Mouse (Mus musculus): Measurements from ENCODE around the gene Prl. TPM values are rescaled to one million over a fixed set of nuclear protein-coding genes. Genes with fewer than 3 reads are reported as not detected.
"Not testable (repeated sequence)": the region's sequence is repeated elsewhere in the genome, so short reads cannot be mapped to it uniquely, and the experiment has no call there.

The Prl gene
- not detected in 2 replicates for polyA plus RNA-seq (2012; ENCODE audit: insufficient read depth, insufficient read length, missing spikeins)

DNA sequence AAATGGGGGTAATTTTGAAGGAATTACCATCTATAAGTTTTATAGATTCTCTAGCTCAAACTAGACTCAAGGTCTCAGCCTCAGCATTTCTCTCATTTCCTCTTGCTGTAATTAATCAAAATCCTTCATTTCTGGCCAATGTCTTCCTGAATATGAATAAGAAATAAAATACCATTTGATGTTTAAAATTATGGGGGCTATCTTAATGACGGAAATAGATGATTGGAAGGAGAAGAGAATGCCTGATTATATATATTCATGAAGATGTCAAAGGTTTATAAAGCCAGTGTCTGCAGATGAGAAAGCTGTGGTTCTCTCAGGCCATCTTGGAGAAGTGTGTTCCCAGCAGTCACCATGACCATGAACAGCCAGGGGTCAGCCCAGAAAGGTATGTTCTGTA is at the start of gene Prl:
Gene Prl (plus strand): TSS at position 301 of the 400 bp plus-strand sequence.
- Histone ChIP-seq H3K27ac (replicated peaks; ENCODE audit: low read depth, low read length) (no peak within 1 kb of the TSS), H3K4me3 (ENCODE audit: insufficient read depth, low read depth, low read length) (no peak within 1 kb of the TSS), H3K4me1 (ENCODE audit: control insufficient read depth, insufficient read depth, insufficient read length, low read length) (no peaks in the 10 kb centered on the region)

DNA sequence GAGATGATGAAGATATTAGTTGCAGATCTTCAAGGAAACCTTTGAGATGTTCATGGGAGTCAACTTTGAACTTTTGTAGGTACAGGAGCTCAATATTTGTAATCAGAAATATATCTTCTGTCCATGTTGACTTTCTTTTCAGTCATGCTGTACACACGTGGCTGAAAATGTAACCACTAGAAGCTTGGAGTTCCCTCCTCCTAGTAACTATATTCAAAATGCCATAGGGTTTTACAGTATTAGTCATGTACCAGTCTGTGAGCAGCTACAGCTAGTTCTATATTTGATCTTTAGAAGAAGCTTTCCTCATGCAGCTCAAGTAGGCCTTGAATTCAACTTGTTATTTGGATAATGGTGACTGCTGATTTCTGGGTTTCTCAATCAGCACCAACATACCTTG is 30.8 kb upstream of the Prl start:
- Histone ChIP-seq H3K4me3 (ENCODE audit: insufficient read depth, low read depth, low read length) (no peak overlapping the region), H3K27ac (replicated peaks; ENCODE audit: low read depth, low read length) (no peak overlapping the region), H3K4me1 (ENCODE audit: control insufficient read depth, insufficient read depth, insufficient read length, low read length) (no peaks in the 10 kb centered on the region)

DNA sequence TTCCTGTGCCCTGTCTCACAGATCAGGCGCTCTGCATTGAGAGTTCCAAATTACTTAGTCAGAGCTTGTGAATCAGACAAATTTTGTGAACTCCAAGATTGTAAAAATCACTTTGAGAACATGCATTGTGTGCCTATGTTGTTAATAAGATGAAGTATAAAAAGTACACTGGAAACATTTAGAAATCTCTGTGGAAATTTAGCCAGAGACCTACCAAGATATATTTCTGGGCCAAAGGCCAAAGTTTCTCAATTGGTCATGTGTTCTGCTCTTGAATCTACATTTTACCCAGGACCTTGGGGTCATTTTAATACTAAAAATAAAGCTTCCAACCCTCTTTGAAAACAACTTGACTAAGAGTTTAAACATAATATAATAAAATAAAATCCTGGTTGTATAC is 30.0 kb upstream of the Prl start:
- Histone ChIP-seq H3K4me1 (ENCODE audit: control insufficient read depth, insufficient read depth, insufficient read length, low read length) (no peaks in the 10 kb centered on the region), H3K27ac (replicated peaks; ENCODE audit: low read depth, low read length) (no peak overlapping the region), H3K4me3 (ENCODE audit: insufficient read depth, low read depth, low read length) (no peak overlapping the region)

DNA sequence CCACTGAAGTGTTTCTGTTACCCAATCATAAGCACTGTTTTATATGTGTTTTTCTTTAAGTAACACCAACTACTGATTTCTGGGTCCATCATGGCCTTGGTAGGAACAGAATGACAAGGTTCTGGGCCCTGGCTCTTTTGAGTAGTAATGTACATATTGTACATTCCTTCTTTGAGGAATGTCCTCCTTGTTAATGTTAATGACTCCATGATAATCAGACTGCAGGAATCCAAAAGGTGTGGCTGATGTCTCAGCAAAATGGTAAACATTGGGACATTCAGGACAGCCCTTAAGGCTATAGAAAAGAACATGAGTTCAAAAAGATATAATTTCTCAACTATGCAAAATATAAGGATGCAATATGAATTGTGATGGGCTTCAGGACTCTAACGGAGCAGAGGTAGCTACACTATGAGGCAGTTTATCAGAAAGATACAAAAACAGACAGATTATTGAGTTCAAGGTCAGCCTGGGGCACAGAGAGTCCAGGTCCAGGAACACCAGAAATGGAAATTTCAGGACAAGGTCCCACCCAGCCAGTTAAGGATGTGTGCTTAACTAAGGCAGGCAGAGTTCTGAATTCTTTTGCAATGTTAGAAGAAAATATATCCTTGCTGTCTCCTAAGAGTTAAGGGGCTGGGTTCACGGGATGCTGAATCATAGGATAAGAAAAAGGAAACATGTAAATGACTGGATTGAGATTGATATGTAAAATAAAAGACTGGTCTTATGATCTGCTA is 28.7 kb upstream of the Prl start:
- H3K27ac ChIP-seq (replicated peaks; ENCODE audit: low read depth, low read length): no peak overlapping the region
- H3K4me1 ChIP-seq (ENCODE audit: control insufficient read depth, insufficient read depth, insufficient read length, low read length): no peaks in the 10 kb centered on the region
- no peak overlapping the region for H3K4me3 ChIP-seq (ENCODE audit: insufficient read depth, low read depth, low read length)

DNA sequence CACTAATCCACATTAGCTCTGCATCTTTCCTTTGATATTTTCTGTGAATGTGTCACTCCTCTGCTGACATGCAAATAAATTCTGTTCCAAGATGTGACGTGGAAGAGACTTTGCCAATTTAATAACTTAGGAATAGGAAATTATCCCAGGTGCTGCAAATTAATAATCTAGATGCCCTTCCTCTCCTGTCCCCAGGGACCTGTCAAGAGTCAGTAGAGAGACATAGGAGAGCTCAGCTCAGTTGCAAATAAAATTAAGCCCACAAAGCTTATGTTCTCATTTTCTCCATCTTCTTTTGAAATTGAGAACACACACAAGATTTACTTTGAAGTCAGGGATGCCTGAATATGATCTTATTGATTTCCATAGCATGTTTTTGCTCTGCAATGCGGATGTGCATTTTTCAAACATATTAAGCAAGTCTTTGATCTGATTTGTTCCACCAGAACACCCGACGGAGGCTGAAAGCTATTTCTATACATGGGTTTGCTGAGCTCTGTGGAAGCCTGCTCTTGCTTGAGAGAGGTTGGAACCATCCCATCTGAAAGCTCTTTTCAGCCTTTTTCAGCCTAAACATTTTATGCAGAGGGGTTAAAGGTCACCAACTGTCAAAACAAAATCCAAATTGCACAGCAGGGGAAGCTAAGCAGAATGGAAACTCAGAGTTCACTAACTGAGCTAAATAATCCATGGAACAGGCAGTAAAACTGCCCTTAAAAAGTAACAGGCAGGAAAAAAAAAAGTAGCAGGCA is 26.1 kb upstream of the Prl start:
- H3K27ac ChIP-seq (replicated peaks; ENCODE audit: low read depth, low read length): no peak overlapping the region

DNA sequence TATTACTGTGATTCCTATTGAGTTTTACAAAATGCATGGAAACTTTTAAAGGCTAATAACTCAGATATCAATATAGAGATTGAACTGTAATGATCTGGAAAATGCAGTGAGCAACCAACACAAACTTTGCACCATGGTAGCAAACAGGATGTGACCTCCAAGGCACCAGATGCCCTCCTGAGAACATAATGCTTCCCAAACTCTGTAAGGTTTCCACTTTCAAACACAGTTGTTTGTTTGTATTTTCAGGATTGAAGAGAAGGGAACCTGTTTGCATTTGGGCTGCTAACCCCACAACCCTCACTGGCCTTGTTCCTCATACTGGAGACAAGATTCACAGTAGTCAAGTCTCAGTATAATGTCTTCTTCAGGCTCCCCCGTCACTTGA is 25.5 kb upstream of the Prl start:
- Histone ChIP-seq H3K4me1 (ENCODE audit: control insufficient read depth, insufficient read depth, insufficient read length, low read length) (no peaks in the 10 kb centered on the region), H3K4me3 (ENCODE audit: insufficient read depth, low read depth, low read length) (no peak overlapping the region), H3K27ac (replicated peaks; ENCODE audit: low read depth, low read length) (no peak overlapping the region)

More for the DNA sequence above, 26.1 kb upstream of the Prl start:
- Histone ChIP-seq H3K4me1 (ENCODE audit: control insufficient read depth, insufficient read depth, insufficient read length, low read length) (no peaks in the 10 kb centered on the region), H3K4me3 (ENCODE audit: insufficient read depth, low read depth, low read length) (no peak overlapping the region)

DNA sequence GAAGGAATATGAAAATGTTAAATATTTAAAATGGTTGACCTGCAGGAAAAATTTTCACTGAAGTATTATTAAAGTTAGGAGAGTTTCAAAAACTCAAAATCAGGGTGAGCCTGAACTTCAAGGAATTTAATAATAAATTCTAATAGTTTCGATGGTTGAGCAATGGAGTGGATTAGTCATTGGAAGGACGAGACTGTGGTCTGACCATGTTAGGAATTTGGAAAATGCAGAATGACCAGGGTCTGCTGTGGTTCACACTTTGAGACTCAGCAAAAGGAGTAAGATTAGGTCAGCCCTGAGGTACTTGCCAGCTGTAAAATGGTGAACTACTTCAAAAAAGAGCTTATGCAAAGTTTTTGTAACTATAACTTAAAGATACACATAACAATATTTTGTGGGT is 24.4 kb upstream of the Prl start:
- H3K4me1 ChIP-seq (ENCODE audit: control insufficient read depth, insufficient read depth, insufficient read length, low read length): no peaks in the 10 kb centered on the region
- no peak overlapping the region for H3K27ac ChIP-seq (replicated peaks; ENCODE audit: low read depth, low read length)

DNA sequence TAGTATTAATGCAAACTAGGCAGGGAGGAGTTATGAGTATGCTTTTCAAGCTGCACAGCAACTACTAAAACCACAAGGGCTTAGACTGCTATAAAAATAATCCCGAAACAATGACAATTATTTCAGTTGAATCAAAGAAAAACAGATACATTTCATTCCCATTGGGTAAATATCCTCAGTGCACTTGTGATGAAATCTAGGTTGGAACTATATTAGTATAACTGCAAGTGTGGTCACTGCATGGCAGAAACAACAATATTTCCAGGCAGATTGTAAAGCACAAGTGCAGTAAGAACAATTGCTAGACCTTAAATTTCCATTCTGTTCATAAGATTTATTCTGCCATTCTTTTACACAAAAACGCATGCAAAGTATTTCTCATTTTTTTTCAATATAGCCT is 15.2 kb upstream of the Prl start:
- Histone ChIP-seq H3K4me1 (ENCODE audit: control insufficient read depth, insufficient read depth, insufficient read length, low read length) (no peaks in the 10 kb centered on the region), H3K4me3 (ENCODE audit: insufficient read depth, low read depth, low read length) (no peak overlapping the region), H3K27ac (replicated peaks; ENCODE audit: low read depth, low read length) (no peak overlapping the region)

More for the DNA sequence above, 24.4 kb upstream of the Prl start:
- no peak overlapping the region for H3K4me3 ChIP-seq (ENCODE audit: insufficient read depth, low read depth, low read length)

DNA sequence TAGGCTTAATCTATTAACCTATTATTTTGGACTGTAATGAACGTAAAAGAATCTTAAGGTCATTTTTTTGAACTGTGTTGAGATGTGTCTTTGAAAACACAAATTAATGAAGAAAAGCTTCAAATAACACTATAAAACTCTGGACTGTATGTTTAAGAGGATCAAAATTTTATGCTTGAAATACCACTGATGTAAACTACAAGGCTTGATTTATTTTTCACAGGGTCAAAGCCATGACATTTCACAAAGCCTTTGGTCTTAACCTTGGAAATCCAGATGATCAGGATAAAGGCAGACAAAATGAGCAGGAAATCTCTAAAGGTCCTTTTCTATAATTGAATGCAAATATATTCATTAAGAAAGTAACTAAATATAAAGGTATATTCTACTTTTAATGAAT is 14.0 kb upstream of the Prl start:
- Histone ChIP-seq H3K4me3 (ENCODE audit: insufficient read depth, low read depth, low read length) (no peak overlapping the region), H3K27ac (replicated peaks; ENCODE audit: low read depth, low read length) (no peak overlapping the region), H3K4me1 (ENCODE audit: control insufficient read depth, insufficient read depth, insufficient read length, low read length) (no peaks in the 10 kb centered on the region)

DNA sequence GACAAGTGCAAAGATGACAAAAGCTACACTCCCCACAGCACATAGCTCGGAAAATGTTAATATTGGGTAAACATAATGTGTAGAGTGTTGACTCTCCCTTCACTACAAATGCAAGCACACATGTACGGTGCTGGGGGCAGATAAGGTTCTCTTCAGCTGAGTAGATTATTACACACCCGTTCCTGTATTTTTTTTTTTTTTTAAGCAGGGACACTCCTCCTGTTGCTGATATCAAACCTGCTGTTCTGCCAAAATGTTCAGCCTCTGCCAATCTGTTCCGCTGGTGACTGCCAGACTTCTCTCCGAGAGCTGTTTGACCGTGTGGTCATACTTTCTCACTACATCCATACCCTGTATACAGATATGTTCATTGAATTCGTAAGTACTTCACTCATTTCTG is 1.8 kb downstream of the Prl start:
- Histone ChIP-seq H3K4me3 (ENCODE audit: insufficient read depth, low read depth, low read length) (no peak overlapping the region), H3K27ac (replicated peaks; ENCODE audit: low read depth, low read length) (no peak overlapping the region), H3K4me1 (ENCODE audit: control insufficient read depth, insufficient read depth, insufficient read length, low read length) (no peaks in the 10 kb centered on the region)

DNA sequence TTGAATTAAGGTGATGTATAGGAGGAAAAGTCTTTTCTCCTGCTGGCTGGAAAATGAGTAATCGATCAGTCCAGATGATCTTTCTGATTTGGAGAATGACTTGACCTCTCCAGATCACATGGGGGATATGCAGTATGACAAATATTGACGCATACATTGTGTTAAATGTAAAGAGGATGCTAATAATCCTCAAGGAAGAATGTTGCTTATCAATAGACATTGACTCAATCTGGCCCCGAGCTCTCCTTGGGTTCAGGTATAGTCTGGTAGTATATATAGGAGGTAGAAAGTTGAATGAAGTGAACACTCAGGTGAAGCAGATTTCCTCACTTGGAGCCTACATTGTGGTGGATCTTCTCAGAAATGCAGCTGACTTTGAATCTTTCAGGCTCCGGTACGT is 36.5 kb downstream of the Prl start, which contains the start of gene Prl3d1:
Gene Prl3d1 (plus strand): TSS at position 301 of the 400 bp plus-strand sequence.
- H3K27ac ChIP-seq (replicated peaks; ENCODE audit: low read depth, low read length); H3K4me3 ChIP-seq (ENCODE audit: insufficient read depth, low read depth, low read length); H3K4me1 ChIP-seq (ENCODE audit: control insufficient read depth, insufficient read depth, insufficient read length, low read length): not testable (repeated sequence)

Other genes starting within 250 kb of the Prl start
- gene Prl3d1, start 36.6 kb downstream of the Prl start, polyA plus RNA-seq (2012; ENCODE audit: insufficient read depth, insufficient read length, missing spikeins): not detected in 2 replicates
- not detected in 2 replicates for gene Prl3d2, start 64.1 kb downstream of the Prl start, polyA plus RNA-seq (2012; ENCODE audit: insufficient read depth, insufficient read length, missing spikeins)
- gene Prl3d3, start 99.2 kb downstream of the Prl start, polyA plus RNA-seq (2012; ENCODE audit: insufficient read depth, insufficient read length, missing spikeins): not detected in 2 replicates
- not detected in 2 replicates for gene Prl3c1, start 139.1 kb downstream of the Prl start, polyA plus RNA-seq (2012; ENCODE audit: insufficient read depth, insufficient read length, missing spikeins)
- not detected in 2 replicates for gene Prl3b1, start 184.3 kb downstream of the Prl start, polyA plus RNA-seq (2012; ENCODE audit: insufficient read depth, insufficient read length, missing spikeins)
- gene Prl3a1, start 201.9 kb downstream of the Prl start, polyA plus RNA-seq (2012; ENCODE audit: insufficient read depth, insufficient read length, missing spikeins): not detected in 2 replicates

Measured in brown adipose tissue, adult 24 weeks (tissue).